Mouse (Mus musculus) inflammation-experienced regulatory T-cells, adult 6 months (primary cell): ENCODE data around the gene Arid5b. TPM values are rescaled to one million over a fixed set of nuclear protein-coding genes. Genes with fewer than 3 reads are reported as not detected.

Experiments
- ATAC-seq: one replicate; pipeline ENCODE4 v1.8.0; 2017
- polyA plus RNA-seq, 3 experiments: library from polyadenylated mRNA; unstranded; fragments of 100-300 nt; shearing (Covaris generic); gene quantifications; one replicate each; pipeline ENCODE4 v1.2.1; 2017

Gene Arid5b
- polyA plus RNA-seq, 3 experiments from 2014 or later = 28.4 to 78.0 (median 56.4) TPM

DNA sequence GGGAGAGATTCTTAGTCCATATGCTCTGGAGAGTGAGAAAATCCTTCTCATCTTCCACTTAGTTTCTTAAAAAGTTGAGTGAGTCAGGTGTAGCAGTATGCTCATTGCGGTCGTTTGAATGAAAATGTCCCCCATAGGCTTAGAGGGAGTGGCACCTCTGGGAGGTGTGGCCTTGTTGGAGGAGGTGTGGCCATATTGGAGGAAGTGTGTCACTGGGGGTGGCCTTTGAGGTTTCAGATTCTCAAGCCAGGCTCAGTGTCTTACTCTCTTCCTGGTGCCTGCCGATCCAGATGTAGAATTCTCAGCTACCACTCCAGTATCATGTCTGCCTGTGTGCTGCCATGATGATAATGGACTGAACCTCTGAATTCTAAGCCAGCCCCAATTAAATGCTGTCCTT lies 199.8 kb downstream of the Arid5b start:
- ATAC-seq = no peak

DNA sequence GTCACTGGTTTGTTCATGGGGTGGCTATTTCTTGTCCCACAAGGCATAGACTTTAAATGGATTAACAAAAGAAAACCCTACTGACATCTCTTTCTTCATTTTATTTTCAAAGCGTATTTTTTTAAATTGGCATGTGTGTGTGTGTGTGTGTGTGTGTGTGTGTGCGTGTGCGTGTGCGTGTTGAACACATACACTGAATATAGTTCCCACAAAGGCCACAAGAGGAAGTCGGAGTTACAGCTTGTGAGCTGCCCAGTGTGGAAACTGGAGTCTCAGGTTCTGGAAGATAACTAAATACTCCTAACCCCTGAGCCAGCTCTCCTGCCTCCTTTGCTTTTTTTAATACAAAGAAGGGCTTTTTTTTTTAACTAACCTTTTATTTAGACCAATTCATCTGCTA lies 203.4 kb downstream of the Arid5b start:
- no peak for ATAC-seq

DNA sequence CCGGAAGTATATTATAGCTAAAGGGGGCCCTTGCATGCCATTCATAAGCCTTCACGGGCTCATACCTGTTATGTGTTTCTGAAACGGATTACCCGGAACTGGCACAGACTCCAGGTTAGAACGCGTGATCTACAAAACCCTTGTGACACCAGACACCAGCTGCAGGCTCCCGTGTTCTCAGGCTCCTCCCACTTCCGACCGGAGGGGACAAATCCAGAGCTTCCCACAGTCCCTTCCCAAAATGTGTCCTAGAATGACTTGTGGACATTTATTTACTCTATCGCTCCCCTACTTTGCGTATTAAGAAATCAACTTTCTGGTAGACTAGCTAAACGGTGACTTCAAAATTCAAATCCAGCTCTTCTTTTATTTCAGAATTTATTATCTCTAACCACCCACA lies 204.2 kb downstream of the Arid5b start:
- ATAC-seq = no peak

DNA sequence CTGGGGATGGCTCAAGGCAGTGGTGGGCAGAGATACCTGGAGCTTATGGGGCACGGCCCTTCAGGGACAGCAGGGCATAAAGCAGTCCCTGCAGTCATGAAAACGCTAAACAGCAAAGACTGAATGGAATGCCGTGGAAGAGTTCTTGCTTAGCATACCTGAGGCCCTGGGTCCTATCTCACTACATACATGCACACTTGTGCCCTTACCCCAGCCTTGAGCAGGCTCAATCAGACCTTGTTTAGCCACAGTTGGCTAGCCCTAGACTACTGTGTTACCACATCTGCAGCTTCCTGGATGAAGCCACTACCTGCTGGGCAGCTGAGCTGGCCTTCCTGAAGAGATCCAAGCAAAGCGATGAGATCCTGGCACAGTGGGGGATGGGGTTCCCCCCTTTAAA lies 205.9 kb downstream of the Arid5b start:
- ATAC-seq = no peak

DNA sequence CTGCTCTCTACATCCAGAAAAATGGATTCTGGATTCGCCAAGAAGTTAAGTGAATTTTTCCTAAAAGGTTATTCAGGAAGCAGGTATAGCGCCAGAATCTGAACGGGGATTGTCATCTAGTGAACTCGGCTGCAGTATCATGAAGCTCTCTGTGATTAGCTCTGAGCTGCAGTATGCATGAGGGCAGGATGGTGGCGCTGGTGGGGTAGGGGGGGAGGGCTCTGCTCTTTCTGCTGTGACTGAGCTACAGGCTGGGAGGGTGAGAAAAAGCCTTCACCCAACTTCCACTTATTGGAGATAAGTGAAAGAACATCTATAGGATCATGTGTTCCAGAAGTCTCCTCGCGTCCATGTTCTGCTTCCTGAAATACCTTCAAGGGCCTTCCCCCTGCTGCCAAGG lies 207.5 kb downstream of the Arid5b start:
- no peak for ATAC-seq

DNA sequence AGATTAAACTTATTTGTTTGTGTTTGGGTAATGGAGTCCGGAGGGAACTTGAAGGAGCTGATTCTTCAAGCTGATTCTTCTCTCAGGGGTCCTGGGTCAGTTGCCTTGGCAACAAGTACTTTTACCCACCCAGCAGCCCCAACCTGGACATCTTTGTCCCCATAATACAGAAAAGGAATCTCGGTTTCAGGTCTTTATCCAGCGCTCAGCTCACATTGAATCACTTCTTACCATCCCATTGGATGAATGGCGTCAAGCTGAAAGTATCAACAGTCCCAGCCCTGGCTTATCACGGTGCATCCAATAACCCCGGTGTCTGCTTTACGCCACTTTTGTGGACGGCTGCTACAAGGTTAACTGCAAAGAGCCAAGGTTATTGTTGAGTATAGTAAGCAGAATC lies 210.1 kb downstream of the Arid5b start:
- ATAC-seq = no peak

DNA sequence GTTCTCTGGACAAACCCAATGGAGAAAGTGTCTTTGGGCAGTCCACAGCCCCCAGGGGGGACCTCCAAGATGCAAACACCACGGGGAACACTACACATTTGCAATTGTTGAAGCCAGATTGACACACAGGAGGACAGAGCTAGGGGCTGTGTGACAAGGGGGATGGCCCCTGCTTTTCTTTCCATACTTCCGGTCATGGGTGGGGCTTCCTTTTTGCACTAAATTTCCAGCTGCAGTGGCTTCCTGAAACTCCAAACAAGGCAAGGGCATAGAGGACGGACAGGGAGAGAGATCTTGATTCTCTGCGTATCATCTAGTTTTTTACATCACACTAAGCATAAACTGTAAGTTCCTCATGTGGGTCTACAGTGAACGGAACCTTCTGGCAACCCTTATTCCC lies 210.6 kb downstream of the Arid5b start:
- ATAC-seq = no peak

DNA sequence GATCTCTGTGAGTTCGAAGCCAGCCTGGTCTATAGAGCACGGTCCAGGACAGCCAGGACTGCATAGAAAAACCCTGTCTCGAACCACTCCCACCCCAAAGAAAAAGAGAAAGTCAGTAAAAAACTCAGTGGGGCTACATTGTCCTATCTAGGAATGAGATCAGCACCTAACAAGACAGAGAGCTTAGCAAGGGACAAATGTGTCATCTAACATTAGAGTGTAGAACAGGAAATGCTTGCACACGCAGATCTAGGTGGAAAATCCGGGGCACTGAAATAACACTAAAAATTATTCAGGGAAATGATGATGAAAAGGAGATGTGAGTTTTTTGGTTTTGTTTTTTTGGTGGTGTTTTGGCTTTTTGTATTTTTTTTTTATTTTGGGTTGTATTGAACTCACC lies 212.4 kb downstream of the Arid5b start:
- ATAC-seq = peak; percentile 95

DNA sequence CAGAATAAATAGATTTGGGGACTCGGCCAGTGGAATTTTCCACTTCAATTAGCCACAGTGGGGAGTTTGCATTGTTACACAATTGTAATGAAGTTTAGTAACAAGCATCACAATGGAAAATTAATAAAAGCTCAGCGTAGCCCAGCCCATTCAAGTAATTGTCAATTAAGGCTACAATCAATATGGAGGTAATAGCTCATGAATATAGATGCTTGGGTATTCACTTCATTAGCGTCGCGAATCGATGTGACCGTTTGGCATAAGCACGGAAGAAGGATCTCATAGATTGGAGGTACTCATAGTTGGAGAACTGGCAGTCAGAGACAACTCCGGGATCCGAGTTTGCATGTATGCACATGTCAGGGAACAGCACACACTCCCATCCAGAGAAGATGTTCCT lies 214.0 kb downstream of the Arid5b start:
- ATAC-seq = no peak

DNA sequence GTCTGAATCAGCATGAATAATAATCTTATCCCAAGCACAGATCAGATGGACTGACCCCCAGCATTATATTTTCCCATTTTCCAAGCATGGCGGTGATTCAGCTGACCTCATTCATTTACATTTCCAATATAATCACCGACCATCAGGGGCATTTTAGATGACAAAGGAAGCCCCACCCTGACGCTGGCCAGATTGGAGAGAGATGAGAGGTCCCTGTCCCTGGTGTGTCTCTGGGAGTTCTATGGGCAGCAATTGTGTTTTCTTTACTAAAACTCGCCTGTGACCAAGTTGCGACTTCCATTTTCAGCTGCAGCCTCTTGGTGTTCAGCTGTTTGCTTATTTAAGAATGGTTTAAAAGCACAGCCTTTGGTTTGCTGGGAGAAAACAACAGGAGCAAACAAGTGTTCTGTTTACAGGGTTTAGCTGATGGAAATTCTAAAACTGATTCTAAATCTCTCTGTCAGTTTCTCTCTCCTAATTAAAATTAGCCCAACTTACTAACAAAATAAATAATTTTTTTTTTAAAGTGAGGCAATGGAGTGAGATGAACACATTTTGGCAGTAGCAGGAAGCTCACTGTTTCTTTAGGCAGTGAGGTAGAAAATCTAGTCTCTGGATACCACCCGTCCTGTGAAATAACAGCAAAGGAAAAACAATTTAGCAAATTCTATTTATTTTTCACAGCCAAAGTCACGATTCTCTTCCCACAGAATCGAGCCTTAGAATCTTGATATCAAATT lies 214.6 kb downstream of the Arid5b start:
- ATAC-seq = no peak

DNA sequence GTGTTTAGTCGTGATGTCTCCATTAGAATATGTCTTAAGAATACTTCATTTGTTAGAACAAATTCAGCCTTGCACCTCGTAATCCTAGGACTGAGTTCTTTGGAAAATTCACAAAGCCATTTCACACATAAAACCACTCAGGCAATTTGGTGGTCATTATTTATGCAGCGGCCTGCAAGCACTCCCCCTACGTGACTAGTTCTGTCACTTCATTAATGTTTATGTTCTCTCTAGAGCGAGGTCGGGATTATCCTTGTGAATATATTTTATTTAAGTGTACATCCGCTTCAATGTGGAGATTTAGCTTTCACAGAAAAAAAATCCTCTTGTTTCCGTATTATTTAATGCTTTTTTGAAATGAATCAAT lies 217.3 kb downstream of the Arid5b start:
- ATAC-seq = no peak

DNA sequence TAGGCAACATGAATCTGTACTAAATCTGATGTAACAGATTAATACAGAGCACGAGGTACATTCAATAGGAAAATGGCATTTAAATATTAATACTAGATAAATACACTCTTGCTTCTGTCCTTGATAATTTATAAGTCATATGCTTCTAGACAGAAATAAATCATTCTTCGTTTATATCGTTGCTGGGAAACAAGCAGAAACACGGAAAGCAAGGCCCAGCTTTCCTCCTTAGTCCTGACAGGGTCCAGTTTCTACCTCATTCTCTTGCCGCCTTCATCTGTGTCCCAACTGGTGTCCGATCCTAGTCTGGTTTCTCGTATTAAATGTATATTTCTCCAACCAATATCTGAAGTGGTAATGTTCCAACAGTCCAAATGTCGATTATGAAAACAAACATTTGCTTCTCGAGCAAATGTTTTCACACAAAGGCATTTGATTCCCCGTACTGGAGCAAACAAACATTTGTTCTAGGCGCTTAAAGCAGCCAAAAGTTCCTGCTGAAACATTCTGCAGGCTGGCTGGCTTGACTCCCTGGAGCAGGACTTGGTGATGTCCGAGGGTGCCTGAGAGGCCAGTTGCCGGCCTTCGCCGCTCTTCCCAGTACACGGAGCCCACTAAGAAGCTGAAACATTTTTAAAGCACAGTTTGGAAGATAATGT lies 217.8 kb downstream of the Arid5b start:
- ATAC-seq = no peak

DNA sequence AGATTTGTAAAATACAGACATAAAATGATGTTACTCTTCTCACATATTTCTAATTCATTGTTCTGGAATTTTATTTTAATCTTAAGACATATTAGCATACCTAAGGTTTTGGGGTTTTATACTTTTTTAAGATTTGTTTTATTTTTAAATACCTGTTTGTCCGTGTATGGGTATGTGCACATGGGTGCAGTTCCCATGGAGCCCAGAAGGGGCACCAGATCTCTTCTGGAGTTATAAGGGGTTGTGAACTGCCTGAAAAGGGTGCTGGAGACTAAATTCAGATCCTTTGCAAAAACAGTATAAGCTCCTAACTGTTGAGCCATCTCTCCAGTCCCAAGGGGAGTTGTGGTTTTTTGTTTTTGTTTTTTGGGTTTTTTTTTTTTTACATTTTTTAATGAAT lies 220.2 kb downstream of the Arid5b start:
- ATAC-seq = no peak

DNA sequence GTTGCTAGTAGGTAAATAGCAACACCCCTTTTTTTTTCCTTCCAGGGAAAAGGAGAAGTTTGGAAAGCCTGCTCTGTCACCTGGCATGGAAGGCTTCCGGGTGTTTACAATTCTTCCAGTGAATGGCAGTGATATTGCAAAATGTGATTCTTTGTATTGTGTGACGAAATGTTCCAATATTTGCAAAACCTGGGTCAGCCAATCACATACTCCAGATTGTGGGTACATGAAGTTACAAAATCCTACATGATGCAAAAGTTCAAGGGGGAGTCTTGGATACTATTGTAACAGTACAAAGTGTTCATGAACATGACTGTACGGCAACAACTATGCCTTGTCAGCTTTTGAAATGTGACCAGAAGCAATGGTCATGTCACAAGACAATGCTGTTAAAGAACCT lies 220.7 kb downstream of the Arid5b start:
- no peak for ATAC-seq

DNA sequence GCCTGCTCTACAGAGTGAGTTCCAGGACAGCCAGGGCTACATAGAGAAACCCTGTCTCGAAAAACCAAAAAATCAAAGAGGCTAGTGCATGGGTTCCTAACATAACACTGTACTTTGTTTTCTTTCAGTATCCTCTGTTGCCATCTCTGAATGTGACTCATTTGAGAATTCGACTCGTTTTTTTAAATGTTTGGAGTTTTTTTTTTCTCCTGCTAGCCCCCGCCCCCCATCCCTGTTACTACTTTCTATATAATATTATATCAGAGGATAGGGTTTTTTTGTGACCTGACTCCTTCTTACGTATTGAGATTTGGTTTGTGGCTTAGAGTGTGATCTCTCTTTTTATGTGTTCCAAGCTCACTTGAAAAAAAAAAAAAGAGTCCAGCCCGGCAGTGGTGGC lies 223.8 kb downstream of the Arid5b start:
- peak; percentile 29 for ATAC-seq

DNA sequence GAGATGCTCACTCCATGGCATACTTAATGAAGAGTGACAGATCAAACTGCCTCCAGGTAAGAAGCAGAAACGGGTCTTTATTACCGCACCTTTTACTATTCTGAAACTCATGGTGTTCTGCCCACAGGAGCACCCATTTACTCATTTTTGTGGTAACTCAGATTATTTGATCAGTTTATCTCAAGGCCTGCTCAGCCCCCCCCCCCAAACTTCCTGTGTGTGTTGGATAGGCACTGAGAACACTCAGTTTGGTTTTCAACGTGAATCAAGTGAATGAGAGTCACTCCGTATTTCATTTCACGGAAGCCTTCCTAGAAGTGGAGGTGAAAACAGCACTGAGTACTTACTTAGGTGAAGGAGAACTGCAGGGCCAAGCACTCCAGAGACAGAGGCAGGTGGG lies 224.4 kb downstream of the Arid5b start:
- ATAC-seq = peak; percentile 87

DNA sequence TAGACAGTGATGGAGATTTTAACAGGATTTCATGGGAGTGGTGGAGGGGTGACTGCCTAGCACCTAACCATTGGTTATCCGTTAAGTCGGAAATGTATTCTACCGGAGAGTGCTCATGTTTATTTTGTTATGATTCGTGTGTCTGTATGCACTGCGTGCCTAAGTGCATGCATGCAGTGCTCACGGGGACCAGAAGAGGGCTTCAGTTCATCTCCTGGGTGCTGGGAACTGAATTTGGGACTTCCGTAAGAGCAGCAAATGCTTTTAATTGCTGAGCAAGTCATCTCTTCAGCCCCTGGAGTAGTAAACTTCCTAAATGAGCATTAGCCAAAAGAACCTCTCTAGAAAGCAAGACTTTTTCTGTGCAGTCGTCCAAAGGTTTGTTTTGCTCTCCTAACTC lies 226.2 kb downstream of the Arid5b start:
- ATAC-seq = no peak

DNA sequence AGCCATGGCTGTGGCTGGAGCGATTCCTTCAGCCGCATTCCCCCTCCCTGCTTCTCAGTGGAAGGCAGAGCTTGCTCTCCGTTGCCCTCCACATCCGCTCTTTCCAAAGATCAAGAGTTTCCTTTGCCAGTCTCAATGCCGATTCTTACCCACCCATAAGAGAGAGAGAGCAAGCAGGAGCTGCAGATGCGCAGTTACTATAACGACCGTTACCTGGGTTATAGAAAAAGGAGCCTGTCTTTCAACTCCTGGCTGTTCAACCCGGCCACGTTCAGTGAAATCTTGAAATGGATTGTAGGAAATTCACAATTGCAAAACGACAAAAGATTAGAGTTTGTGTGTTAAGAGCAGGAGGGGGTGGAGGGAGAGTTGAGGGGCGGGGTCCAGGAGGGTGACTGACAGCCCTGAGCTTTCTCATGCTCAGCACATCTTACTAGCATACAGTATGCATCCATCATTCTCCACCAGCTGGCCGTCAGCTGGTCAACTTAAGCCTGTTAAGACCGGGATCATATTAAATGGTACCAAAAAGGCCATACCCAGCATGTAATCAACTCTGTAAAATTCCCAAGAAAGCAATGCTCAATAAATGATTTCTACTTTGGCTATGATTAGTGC lies 227.1 kb downstream of the Arid5b start:
- ATAC-seq = no peak

DNA sequence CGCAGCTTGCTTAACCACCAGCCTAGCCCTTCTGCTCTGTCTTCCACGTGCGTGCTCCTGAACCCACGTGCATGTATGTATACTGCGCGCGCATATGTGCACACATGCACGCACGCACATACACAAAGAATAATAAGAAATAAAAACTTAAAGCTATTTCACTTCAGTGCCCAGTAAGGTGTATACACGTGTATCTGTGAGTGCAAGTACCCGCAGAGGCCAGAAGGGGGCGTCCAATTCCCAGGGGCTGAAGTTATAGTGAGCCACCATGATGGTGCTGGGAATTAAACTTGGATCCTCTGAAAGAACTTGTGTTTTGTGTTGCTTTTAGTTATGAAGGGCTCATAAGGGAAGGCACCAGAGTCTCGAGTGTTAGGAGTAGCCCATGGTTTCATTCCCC lies 227.7 kb downstream of the Arid5b start:
- ATAC-seq = no peak

DNA sequence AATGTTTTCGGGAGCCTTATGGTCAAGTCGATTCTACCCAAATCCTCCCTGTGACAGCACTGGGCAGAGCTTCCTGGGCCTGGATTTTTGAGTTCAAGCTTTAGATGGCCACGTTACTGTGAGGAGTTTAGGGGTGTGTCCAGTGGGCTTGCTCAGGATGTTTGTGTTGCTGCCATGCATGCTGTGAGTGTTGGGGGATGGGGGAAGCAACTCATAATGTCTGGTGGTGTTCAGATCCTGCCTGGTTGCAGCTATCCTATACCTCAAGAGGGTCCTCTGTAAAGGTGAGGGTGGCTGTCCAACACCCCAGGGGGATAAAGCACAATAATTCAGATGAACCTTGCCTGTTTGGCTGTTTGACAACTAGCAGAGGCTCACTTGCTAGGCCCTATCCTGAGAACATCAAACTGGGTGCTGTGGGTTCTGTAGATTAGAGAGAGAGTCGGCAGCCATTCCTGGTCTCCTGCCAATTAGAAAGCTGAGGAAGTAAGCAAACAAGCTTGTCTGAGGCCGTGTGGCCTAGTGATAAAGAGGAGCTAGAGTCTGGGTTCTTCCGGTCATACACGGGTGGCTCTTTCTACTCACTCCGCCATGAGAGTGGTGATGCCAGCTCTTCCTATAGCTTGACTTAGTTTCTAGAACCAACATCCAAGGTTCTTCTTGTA lies 229.8 kb downstream of the Arid5b start:
- ATAC-seq = no peak

DNA sequence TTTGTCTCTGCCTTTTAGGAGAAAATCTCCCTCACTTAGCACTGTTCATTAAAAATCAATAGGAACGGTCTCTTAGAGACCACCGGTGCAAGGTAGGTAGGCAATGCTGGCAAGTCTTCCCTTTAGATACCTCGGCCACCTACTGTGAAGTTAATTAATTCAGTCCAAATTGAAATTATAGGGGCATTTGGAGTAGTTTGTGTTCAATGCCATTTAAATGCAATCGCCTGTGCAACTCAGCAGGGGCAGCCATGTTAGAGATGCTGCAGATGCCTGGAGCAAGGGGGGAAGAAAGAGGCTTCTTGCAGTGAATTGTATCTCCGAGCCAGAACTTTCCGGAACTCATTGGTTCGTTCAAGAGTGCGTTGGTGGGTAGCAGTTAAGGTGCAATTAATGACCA lies 233.7 kb downstream of the Arid5b start:
- ATAC-seq = no peak

DNA sequence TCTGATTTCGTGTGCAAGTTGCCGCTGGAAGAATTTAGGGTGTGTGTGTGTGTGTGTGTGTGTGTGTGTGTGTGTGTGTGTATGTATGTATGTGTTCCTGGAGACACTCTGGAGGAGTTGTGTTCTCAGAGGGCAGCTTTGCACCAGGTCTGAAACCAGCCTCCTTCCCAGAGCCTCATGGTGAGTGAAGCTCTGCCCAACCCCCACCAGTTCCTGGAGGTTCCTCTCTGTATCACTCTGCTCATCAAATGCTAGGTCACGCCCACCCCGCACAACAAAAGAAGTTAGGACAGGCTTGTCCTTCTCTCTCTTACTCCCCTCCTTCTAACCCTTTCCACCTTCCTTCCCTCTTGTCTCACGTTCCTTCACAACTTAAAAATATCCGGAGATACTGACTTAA lies 234.6 kb downstream of the Arid5b start:
- ATAC-seq = no peak
